Mouse (Mus musculus) heart, postnatal 36 days (tissue): ENCODE data around the gene Dnajb12. TPM values are rescaled to one million over a fixed set of nuclear protein-coding genes. Genes with fewer than 3 reads are reported as not detected.

Source experiments
- DNase-seq, 2 experiments: peaks; one replicate each; pipeline ENCODE4 v3.0.0; 2021 to 2022
- intact Hi-C: fragments of 180-260 bp; cut with DNase I; formaldehyde crosslinking; loops from one replicate; pipeline ENCODE4 v1.15.1; 2025
- total RNA-seq, 2 experiments: library from RNA; stranded (reverse); gene quantifications; 2 replicates each; pipeline ENCODE4 v1.2.3; 2021

Gene Dnajb12
- total RNA-seq, 2 experiments from 2014 or later: 39.8 to 43.5 TPM

DNA sequence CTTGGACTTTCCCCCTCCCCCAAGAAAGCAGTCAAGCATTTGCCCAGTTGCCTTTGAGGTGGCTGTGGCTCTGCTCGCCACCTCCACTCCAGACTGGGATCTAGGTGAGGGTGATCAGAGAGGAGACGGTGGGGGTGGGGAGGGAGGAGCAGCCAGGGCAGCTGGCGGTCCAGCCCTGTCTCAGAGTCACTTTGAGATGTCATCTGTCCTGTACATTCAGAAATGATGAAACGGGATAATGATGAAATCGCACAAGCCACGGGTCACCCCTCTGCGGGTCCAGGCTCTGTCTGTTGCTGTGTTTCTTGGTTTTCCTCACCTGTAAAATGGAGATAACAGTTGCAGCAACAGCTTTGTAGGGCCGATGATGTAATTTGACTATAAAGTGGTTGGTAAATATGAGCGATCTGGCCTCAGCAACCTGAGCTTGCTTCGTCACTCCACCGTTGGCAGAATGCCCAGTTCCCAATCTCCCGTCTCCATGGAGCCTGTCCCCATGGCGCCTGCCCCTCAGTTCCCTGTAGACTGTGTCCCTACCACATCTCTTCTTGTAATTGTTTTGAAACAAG lies 64.1 kb downstream of the Dnajb12 start:
- peak; percentile 74 to 75 for DNase-seq
- intact Hi-C loops: no loop called here

DNA sequence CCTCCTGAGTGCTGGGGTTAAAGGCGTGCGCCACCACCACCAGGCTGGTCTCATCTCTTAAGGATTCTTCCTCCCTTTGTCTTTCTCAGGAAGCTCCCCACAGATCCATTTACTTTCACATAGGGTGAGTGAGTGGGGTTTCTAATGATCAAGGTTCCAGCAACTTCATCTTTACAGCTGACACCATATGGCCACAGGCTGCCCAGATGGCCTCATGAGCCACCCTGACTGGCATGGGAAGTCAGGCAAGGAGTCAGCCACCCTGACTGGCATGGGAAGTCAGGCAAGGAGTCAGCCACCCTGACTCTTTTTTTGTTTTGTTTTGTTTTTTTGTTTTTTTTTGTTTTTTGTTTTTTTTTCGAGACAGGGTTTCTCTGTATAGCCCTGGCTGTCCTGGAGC lies 66.1 kb downstream of the Dnajb12 start:
- DNase-seq: no peak
- intact Hi-C loops: no loop called here

DNA sequence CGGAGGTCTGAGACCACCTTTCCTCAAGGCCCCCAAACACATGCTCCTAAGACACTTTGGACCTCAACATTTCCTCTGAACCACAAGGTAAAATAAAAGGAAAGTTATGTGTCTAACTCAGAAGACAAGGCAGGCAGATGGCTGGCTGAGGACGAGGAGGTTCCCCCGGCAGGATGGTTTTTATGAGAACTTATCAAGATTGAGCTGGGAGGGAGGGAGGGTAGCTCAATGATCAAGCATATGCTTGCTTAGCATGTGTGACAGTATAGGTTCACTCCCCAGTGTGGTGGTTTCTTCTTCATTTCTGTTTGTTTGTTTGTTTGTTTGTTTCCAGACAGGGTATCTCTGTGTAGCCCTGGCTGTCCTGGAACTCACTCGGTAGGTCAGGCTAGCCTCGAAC lies 67.0 kb downstream of the Dnajb12 start:
- intact Hi-C loops: no loop called here

DNA sequence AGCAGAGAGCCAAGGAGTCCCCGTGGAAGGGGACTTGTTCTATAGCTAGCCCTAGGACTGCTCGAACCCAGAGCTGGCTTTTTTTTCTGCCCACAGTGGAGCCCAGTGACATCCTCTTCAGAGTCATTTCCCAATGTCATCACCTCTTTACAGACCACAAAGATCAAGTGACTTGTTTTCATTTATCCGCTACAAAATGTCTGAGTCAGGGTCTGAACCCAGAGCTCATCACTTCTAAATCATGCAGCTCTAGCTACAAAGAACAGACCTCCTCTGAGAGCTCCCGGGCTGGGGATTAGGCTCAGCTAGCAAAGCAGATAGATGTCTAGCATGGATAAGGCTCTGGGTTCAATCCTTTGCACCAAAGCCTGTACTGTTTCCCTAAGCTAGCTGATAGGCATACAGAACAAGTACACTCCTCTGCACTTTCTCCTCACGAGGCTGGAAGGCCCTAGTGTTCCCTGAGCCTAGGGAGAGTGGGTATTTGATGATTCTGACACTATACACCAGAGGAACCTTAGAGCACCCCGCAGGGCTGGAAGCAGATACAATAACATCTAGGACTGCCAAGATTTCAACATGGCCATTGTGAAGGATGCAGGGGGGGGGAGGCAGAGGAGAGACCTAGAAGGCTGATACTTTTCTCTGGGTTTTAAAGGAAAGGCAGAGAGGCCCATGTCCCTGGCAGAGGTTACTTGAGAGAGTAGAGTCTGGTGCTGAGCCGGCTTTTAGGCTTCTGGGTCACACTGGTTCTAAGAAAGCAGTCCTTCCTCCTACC lies 68.1 kb downstream of the Dnajb12 start:
- intact Hi-C loops: loop anchor here (2.0 kb wide), 1 partner anchor 29 kb away; no protein-coding TSS in a partner anchor
- DNase-seq: peak in 1 of 2 experiments; percentile 62

More for the DNA sequence above, 67.0 kb downstream of the Dnajb12 start:
- DNase-seq: no peak

DNA sequence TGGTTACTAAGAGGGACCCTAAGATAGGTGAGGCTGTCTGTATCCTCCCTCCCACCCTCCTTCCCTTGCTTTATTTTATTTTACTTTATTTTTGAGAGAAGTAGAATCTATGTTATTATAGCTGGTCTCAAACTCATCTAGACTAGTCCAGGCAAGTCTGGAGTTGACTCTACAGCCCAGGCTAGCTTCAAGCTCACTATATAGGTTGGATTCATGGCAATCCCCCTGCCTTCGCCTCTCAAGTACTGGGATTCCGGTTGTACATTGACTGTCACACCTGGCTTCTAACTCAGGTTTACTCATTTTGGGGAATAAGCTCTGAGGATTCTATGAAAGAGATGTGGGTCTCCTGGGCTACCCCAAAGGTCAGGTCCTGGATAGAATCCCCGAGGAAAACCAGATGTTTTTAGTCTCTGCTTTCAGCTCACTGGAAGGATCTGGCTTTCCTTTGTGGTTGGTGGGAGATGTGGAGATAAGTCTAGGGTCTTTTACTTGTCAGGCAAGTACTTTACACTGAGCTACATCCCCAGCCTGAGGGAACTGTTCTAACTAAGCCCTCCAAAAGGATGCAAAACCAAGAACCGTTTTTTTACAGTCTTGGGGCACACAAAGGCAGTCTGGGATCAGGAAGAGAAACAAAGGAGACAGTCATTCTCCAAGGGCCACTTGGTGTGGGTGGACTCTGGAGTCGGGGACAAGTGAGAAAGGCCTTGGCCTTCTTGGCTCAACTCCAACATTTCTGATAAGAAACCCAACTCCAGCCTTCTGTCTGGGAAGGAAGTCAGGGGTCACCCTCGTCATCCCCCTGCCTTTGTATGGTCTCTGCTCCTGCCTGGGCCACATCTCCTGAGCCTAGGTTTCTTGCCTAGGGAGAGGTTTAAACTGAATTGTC lies 69.3 kb downstream of the Dnajb12 start:
- DNase-seq: peak; percentile 57 to 73
- intact Hi-C loops: loop anchor here (2.0 kb wide), 1 partner anchor 30 kb away; no protein-coding TSS in a partner anchor

Other genes starting within 250 kb of the Dnajb12 start
- gene Micu1, start 177.1 kb upstream of the Dnajb12 start, total RNA-seq: 10 to 100 TPM; 20.3 to 23.3 TPM
- 10 to 100 TPM; 37.1 to 64.2 TPM for gene Ddit4, start 72.3 kb downstream of the Dnajb12 start, total RNA-seq
- 10 to 100 TPM; 23.0 to 24.0 TPM for gene Ascc1, start 123.2 kb downstream of the Dnajb12 start, total RNA-seq
- gene Anapc16, start 123.6 kb downstream of the Dnajb12 start, total RNA-seq: 10 to 100 TPM; 68.1 to 73.7 TPM
- 10 to 100 TPM; 16.7 to 20.1 TPM for gene Spock2, start 226.7 kb downstream of the Dnajb12 start, total RNA-seq